Mouse (Mus musculus) liver, embryonic 14.5 days (tissue): ENCODE results near the gene 2410004P03Rik.

Source experiments
- CTCF ChIP-seq: IDR thresholded peaks from 2 replicates; pipeline ENCODE4 v1.5.1; 2016; ENCODE audit warnings: antibody characterized with exemption, low read depth, control low read depth
- EP300 ChIP-seq: IDR thresholded peaks from 2 replicates; pipeline ENCODE4 v1.6.1; 2016; ENCODE audit warnings: antibody characterized with exemption, low read depth

GRCm38 (mm10) chr12:17011100-17011870, at the start of gene 2410004P03Rik:
- TF ChIP-seq CTCF (peak; percentile 95), EP300 (no peak)
